Mouse (Mus musculus) testis, postnatal 14 days (tissue): ENCODE results near the gene Adgrv1.

ENCODE experiments used
- DNase-seq: peaks from one replicate; pipeline ENCODE4 v3.0.0; 2021; ENCODE audit warnings: low spot score

Gene Adgrv1

DNA sequence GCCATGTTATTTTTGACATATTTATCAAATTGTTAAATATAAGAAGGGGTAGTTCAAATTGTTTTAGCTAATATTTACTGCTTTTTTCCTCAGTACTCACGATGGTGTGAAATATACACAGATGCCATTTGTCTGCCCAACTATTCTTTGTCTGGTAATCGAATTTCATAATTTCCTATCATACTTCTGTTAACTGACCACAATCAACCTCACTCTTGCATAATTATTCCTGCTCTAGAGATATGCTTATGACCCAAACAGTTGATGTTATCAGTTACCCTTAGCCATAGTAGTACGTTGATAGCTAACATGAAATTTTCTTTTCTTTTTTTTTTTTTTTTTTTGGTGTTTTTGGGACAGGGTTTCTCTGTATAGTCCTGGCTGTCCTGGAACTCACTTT, 393.5 kb downstream of the Adgrv1 start:
- DNase-seq, result no peak

GRCm38 (mm10) chr13:81238855-81239254, 394.1 kb downstream of the Adgrv1 start:
- DNase-seq, result no peak

DNA sequence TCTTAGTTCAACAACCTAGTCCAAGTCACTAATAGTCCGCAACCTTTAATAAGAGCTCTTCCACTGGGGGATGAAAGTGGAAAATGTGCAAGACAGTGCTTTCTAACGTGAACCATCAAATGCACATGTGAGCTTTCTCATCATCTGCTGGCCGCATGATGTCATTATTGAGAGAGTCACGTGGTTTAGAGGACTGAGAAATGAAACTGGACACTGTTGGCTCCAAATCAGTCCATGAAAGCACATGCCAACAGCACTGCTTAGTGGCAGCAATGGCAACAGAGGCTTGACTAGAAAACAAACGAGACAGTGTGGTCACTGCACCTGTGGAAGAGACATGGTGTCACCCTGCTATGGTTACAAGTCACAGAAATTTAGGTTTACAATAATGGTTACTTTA, 395.0 kb downstream of the Adgrv1 start:
- DNase-seq, result no peak

DNA sequence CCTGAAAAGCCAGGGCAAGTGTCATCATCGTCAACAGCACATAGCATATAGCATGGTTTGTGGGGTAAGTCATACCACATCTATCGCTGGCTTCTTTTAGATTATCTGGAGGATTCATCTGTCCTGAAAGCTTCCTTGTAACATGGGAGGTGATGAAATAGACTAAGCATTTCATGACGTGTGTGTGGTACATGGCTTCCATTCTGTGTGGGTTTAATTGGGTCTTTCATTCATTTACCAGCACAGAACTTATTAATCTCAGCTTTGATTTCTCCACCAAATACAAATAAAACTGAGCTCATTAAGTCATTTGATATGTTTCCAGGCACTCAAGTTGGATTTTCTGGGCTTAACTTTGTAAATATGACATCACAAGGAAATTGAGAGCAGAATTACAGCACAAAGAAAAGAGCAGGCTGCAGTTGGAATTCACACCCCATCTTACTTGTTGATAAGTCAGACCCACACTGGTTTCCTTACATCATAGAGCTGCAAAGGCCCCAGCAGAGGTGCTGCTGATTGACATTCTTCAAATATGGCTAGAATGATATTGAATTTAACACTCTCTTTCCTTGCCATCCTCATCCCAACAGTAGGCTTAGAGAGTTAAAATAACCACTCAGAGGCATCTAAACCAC, 396.1 kb downstream of the Adgrv1 start:
- DNase-seq, result no peak

GRCm38 (mm10) chr13:81234031-81234430, 398.9 kb downstream of the Adgrv1 start:
- no peak for DNase-seq

- DNase-seq, result no peak
Measured at GRCm38 (mm10) chr13:81232839-81233238, 400.1 kb downstream of the Adgrv1 start.

- no peak for DNase-seq
Measured at GRCm38 (mm10) chr13:81230161-81230560, 402.8 kb downstream of the Adgrv1 start.

DNA sequence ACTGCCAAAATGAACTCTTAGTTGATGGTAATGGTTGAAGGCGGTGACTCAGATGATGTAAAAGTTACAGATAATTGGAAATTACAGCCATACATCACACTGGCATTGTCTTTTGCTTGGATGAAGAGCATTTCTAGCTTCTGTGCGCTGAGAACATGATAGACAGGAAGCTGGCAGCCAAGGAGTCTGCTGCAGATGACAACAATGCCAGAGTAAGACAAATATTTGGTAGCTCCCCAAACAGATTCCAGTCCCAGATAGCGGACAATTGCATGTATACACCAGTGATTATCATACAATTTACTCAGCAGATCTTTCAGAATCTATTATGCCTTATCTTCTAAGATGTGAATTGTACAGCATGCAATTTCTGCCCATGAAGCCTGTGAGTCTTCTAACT, 409.2 kb downstream of the Adgrv1 start:
- no peak for DNase-seq

DNA sequence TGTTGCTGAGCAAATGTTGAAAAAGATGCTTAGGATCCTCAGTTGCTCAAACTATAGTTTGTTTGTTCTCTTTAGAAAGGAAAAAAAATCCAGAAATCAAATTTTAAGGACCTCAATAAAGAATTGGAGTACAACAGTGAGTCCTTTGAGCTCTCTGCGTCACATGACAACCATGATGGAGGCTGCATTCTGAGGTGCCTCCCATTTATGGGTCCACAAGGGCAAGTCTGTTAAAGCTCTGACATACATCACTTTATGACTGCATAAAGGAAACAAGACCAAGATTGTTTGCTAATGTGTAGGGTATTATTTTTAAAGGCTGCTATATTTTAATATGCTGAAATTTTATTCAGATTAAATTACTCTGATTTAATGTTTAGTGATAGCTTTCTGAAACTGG, 410.6 kb downstream of the Adgrv1 start:
- no peak for DNase-seq

DNA sequence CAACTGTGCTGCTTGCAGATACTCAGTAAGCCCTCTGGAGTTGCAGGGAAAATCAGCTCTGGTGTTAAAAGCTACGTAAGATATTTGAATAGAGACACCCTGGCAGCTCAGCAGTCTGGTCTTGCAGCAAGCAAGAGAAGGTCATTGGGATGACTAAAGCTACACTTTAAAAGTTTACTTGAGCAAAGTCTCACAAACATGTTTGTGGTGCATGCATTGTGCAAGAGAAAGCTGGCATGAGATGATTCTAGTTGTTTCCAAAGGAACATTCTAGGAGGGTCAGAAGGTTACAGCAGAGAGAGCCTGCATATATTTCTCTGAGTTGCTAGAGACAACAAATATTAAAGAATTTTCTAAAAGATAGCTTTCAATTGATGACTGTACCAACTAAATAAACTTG, 421.5 kb downstream of the Adgrv1 start:
- no peak for DNase-seq

GRCm38 (mm10) chr13:81210516-81210915, 422.4 kb downstream of the Adgrv1 start:
- no peak for DNase-seq

DNA sequence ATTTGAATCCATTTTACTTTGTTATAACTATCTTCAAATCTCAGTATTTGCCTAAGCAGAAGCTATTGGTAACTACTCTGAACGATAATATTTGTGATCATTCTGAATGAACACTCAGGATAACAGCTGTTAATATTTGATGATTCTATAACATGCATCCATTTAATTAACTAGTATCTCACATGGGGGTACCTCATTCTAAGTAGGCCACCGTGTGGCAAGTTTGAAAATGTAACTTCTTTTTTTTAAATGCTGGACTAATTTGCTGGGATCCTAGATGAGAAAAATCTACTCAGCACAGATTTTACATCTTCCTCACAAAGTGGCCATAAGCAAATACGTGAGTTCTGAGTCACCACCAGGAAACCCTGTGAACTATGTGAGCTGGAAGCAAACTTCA, 423.1 kb downstream of the Adgrv1 start:
- DNase-seq, result no peak

DNA sequence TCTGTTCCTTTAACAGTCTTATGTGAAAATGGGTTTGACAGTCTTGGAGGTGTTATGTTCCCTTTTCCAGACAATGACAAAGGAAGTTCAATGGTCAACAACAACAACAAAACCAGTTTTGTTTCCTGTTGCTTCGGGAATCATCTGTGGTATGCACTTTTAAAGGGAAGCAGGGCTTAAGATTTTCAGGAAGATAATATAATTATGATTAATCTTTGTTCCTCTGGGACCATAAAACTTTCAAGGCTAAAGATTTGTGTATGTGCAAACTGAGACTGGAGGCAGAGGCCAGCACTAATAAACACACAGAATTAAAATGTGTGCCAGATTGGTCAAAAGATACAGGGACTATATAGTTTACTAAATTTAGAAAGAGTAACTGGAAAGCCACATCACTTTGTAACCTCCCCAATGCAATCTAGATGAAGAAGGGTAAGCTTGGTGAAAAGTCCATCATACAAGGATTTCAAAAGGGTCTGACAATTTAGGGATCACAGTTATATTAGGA, 424.8 kb downstream of the Adgrv1 start:
- no peak for DNase-seq

DNA sequence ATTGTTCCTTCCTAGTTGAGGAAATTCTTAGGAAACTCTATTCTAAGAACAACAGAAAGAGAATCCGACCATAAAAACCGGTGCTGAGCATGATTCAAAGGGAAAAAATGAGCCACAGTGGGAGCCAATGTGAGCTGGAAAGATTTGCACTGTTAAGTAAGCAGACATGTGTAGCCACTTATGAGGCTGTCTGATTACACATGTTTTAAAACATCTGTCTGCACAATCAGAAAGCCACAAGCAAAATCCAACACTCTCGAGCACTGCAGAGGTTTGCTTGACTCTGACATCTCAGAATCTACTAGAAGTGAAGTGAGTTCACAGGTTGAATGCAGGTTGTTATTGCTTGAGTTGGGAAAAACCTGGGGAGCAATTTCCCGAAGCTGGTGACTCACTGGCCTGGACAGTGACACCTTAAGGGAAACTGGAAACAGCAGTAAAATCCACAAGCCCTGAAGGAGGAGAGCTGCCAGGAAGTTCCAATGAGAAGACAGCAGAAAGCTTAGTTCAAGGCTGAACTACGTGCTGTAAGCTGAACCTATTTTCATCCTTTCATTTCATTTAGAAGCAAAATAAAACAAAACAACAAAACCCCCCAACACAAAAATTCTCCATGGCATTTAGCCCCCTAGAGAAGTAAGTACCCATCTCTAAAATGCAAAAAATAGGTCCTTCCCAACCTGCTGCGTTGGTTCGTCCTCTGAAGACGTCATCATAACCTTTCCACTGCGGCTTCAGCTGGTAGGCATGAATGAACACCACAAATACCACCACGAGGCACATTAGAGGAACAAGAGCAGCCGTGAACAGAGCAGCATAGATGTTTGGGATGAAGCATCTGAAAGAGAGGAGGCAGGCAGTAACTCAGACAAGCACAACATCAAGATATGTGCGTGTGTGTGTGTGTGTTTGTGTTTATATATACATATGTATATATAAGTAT, 450.7 kb downstream of the Adgrv1 start:
- no peak for DNase-seq

DNA sequence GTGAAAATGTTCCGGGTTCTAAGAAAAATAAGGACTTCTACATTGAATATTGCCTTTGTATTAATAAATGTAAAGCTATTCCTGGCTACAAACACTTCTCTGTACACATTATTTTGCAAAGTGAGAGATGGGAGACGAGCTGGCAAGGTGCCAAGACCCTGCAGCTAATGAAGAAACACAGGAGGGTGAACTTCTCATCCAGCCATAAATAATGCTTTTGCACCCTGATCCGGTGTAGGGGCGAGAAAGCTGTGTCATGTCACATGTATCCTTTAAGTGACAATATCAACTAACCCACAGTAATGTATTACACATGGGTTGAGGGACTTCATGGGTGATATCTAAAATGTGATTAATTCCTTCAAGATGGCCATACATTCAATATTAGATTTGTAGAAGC, 451.5 kb downstream of the Adgrv1 start:
- no peak for DNase-seq

- no peak for DNase-seq
Measured at GRCm38 (mm10) chr13:81176820-81177219, 456.1 kb downstream of the Adgrv1 start.

- DNase-seq, result no peak
Measured at GRCm38 (mm10) chr13:81176071-81176470, 456.9 kb downstream of the Adgrv1 start.

DNA sequence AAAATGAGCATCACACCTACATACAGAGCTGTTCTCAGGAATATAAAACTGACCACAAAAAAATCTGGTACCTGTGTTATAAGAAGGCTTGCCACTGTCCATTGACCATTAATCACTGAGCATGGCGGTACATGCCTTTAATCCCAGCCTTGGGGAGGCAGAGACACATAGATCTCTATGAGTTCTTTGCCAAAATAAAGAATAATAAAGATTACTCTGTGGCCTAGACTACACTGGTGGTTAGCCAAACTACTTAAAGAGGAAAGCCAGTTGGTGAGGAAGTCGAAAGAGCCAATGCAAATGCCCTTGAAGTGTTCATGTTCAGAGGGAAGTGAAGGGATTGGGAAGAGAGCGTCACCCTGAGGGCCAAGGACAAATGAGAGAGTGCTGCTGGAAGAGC, 461.8 kb downstream of the Adgrv1 start:
- DNase-seq, result no peak

- DNase-seq, result no peak
Measured at GRCm38 (mm10) chr13:81167450-81167849, 465.5 kb downstream of the Adgrv1 start.

GRCm38 (mm10) chr13:81159808-81160207, 473.1 kb downstream of the Adgrv1 start:
- no peak for DNase-seq

DNA sequence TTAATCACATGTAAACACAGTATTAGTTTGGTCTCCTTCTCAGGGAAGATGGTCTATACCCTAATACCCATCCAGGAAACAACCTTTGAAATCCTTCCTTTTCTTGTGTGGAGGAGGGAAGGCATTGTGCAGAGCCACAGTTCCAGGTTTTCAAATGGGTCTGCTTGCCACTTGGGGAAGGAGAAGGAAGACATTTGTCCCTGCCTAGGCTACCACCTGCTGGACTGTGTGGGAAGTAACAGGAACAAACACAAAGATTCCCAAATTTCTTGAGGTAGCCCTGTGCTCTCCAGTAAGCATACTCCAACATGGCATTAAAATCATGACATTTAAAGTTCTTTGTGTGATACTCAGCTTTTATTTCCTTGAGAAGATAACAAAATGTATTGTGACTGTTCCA, 477.6 kb downstream of the Adgrv1 start:
- no peak for DNase-seq

DNA sequence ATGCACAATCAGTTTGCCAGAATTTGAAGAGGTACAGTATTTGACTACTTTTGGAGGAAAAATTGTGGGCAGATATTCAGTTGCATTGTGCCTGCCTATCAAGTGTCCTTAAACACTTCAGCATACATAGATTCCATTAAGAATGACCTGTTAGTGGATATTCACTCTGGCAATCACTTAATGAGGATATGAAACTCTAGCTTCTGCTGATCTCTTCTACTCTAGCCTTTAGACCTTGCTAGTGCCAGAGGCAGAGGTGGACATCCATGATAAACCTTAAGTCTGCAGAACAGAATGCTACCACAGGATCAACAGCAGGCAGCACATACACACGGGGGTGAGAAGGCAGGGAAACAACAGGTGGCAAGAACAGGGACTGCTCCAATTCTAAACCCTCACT, 488.5 kb downstream of the Adgrv1 start:
- no peak for DNase-seq

GRCm38 (mm10) chr13:81142268-81142884, 490.6 kb downstream of the Adgrv1 start:
- DNase-seq, result no peak
